Mouse (Mus musculus) erythroblast, embryonic 14.5 days (primary cell): ENCODE results near the gene Twist2.

Experiments
- GATA1 ChIP-seq: IDR thresholded peaks from 2 replicates; pipeline ENCODE4 v1.6.1; 2012; ENCODE audit warnings: low read length, inconsistent platforms, mixed read lengths
- TAL1 ChIP-seq: IDR thresholded peaks from 3 replicates; pipeline ENCODE4 v1.6.1; 2012; ENCODE audit warnings: low read length, inconsistent platforms, mixed read lengths

GRCm38 (mm10) chr1:91880156-91880555 is 78.9 kb downstream of the Twist2 start:
- TF ChIP-seq GATA1: no peak
- no peak for TF ChIP-seq TAL1
